In genomic region chr19:54107103-54107821, GRCm38 (mm10) we compare ENCODE assay signal across 9 mouse cellular contexts.
DNase-seq lines count a peak whose midpoint lies in the region; ATAC-seq and TF ChIP-seq lines count a peak whose summit lies in the region.
"Had no signal": no experiment of that assay in that cellular context is flagged by ENCODE, and none has a peak within 500 bp of the region (broad histone marks: within the 10 kb centered on the region; RNA-seq: fewer than 3 reads in every experiment).

No protein-coding gene starts in this region.

- no peaks in the 10 kb centered on the region for H3K27me3 ChIP-seq in neural tube, embryonic 11.5 days (ENCODE audit: control insufficient read depth, insufficient read depth, low read length)

- ATAC-seq in neural tube, embryonic 11.5 days (ENCODE audit: insufficient read depth, low FRiP score, low TSS enrichment): peak; percentile 73

- no peaks in the 10 kb centered on the region; the same call in 1 of the 2 replicates for H3K4me1 ChIP-seq in neural tube, embryonic 11.5 days (ENCODE audit: control insufficient read depth, insufficient read depth, low read length)

- intact Hi-C loops in gastrocnemius, adult 2 months (cut with DNase I): no loop called here
- intact Hi-C loops in left cerebral cortex, postnatal 14 days (cut with DNase I): no loop called here

- H3K4me2 ChIP-seq in neural tube, embryonic 11.5 days (ENCODE audit: low read depth): no peak overlapping the region

- no peaks in the 10 kb centered on the region for H3K36me3 ChIP-seq in neural tube, embryonic 11.5 days (ENCODE audit: control insufficient read depth, insufficient read depth, low read length)

- DNase-seq in gastrocnemius, adult 2 months: peak; percentile 44
- DNase-seq in gastrocnemius, postnatal 4 days (ENCODE audit: low spot score in 2 of 2): no peak
- peak; percentile 93 for DNase-seq in ZHBTc4 (ENCODE audit: low read depth, low spot score)
- DNase-seq in induced T-regulatory cell, adult 2 months (ENCODE audit: low read depth): peak; percentile 64
- peak; percentile 33 for DNase-seq in neural tube, embryonic 11.5 days (ENCODE audit: low spot score)
- no peak for DNase-seq in left cerebral cortex, postnatal 14 days (ENCODE audit: low spot score in 2 of 2)
- no peak for DNase-seq in cerebellum, adult 11 months
- DNase-seq in left cerebral cortex, adult 11 months (ENCODE audit: low spot score): no peak
- DNase-seq: kidney, adult 9 months had no signal

- no peaks in the 10 kb centered on the region for H3K9me3 ChIP-seq in neural tube, embryonic 11.5 days (ENCODE audit: control insufficient read depth, low read length)

- H3K4me3 ChIP-seq in gastrocnemius, adult 2 months: no peak overlapping the region
- no peak overlapping the region for H3K4me3 ChIP-seq in neural tube, embryonic 11.5 days (ENCODE audit: low read depth, low read length)

- no peak overlapping the region for H3K27ac ChIP-seq in gastrocnemius, adult 2 months
- H3K27ac ChIP-seq in neural tube, embryonic 11.5 days (ENCODE audit: low read depth, low read length): no peak overlapping the region

- H3K9ac ChIP-seq in neural tube, embryonic 11.5 days (ENCODE audit: low read length): no peak overlapping the region

- WGBS in neural tube, embryonic 11.5 days: 45% methylated on average over 13 of the region's 13 CpGs

- TF ChIP-seq CTCF in gastrocnemius, adult 2 months (IDR thresholded peaks at IDR 0.05): no peak

Comparison
In these comparisons a context has a peak if more than half of its experiments do, and no peak if none do; other contexts are left out.
1. DNase-seq: peak in gastrocnemius, adult 2 months (single experiment), ZHBTc4 (single experiment), induced T-regulatory cell, adult 2 months (single experiment) and neural tube, embryonic 11.5 days (single experiment); none in gastrocnemius, postnatal 4 days (0 of 2), left cerebral cortex, postnatal 14 days (0 of 2), cerebellum, adult 11 months (single experiment) and left cerebral cortex, adult 11 months (single experiment).